Mouse (Mus musculus) C2C12 (cell line): ENCODE results near the gene Zfp524. TPM values are rescaled to one million over a fixed set of nuclear protein-coding genes. Genes with fewer than 3 reads are reported as not detected.

Source experiments
- H3K27me3 ChIP-seq: one replicate; pipeline ENCODE4 v1.6.1; 2011; ENCODE audit not compliant: control insufficient read depth, insufficient read depth, insufficient read length
- H3K36me3 ChIP-seq: one replicate; pipeline ENCODE4 v1.6.1; 2011; ENCODE audit not compliant: control insufficient read depth, insufficient read depth
- H3K4me3 ChIP-seq: one replicate; pipeline ENCODE4 v1.5.1; 2011; ENCODE audit warnings: mild to moderate bottlenecking, control low read depth; ENCODE audit not compliant: poor library complexity, insufficient read depth, severe bottlenecking
- H3K79me2 ChIP-seq: one replicate; pipeline ENCODE4 v1.6.1; 2011; ENCODE audit not compliant: control insufficient read depth, insufficient read depth
- H3K79me3 ChIP-seq: one replicate; pipeline ENCODE4 v1.6.1; 2011; ENCODE audit warnings: low read depth, control low read depth
- H3ac ChIP-seq: one replicate; pipeline ENCODE3; 2011; ENCODE audit warnings: low read depth; ENCODE audit not compliant: control insufficient read depth, insufficient read length
- CEBPB ChIP-seq: IDR thresholded peaks from one replicate; pipeline ENCODE4 v1.6.1; 2011; ENCODE audit warnings: low read depth, mild to moderate bottlenecking, control low read depth, moderate library complexity
- CTCF ChIP-seq: IDR thresholded peaks from one replicate; pipeline ENCODE4 v1.5.1; 2011; ENCODE audit not compliant: control insufficient read depth, insufficient read depth, insufficient read length
- FOSL1 ChIP-seq: IDR thresholded peaks from one replicate; pipeline ENCODE4 v1.8.0; 2011; ENCODE audit warnings: mild to moderate bottlenecking, low read length; ENCODE audit not compliant: poor library complexity, insufficient read depth, severe bottlenecking
- MAX ChIP-seq: IDR thresholded peaks from one replicate; pipeline ENCODE4 v1.6.1; 2011; ENCODE audit warnings: mild to moderate bottlenecking, control low read depth
- MYOD1 ChIP-seq: IDR thresholded peaks from one replicate; pipeline ENCODE4 v1.6.1; 2011; ENCODE audit warnings: low read depth; ENCODE audit not compliant: control insufficient read depth, insufficient read length
- MYOG ChIP-seq: IDR thresholded peaks from one replicate; pipeline ENCODE4 v1.6.1; 2011; ENCODE audit not compliant: control insufficient read depth, insufficient read length; ENCODE audit errors: extremely low read depth
- USF1 ChIP-seq: IDR thresholded peaks from one replicate; pipeline ENCODE4 v1.6.1; 2011; ENCODE audit warnings: low read depth, mild to moderate bottlenecking, control low read depth, moderate library complexity
- polyA plus RNA-seq: library from polyadenylated mRNA; unstranded; fragments of >200 nt; fragmentation: generic; extraction: Trizol; gene quantifications from one replicate; pipeline ENCODE4 v1.2.1, GENCODE M21; 2012; ENCODE audit warnings: missing spikeins

Gene Zfp524
- polyA plus RNA-seq, 1 experiment, result 12.9 TPM

GRCm38 (mm10) chr7:5060944-5061773 is 46.9 kb downstream of the Zfp524 start:
- H3K79me3 ChIP-seq, result peaks cover 34% of the 10 kb centered on the region
- peak overlapping the region; percentile 75 for H3K4me3 ChIP-seq
- H3K27me3 ChIP-seq, result peaks cover 7% of the 10 kb centered on the region
- peaks cover 14% of the 10 kb centered on the region for H3K36me3 ChIP-seq
- TF ChIP-seq CEBPB, result no peak
- TF ChIP-seq CTCF, result peak; percentile 18
- H3K79me2 ChIP-seq, result peaks cover 39% of the 10 kb centered on the region
- peak overlapping the region; percentile 93 for H3ac ChIP-seq

GRCm38 (mm10) chr7:5061774-5062359 is 47.7 kb downstream of the Zfp524 start, which contains the start of gene U2af2:
Gene U2af2 (plus strand): TSS chr7:5062143.
- Histone ChIP-seq H3K27me3 (peaks cover 3% of the 10 kb centered on the region), H3K79me3 (peaks cover 41% of the 10 kb centered on the region), H3K36me3 (peaks cover 22% of the 10 kb centered on the region), H3ac (peak within 1 kb of the TSS; percentile 93), H3K4me3 (peak within 1 kb of the TSS; percentile 75), H3K79me2 (peaks cover 46% of the 10 kb centered on the region)
- TF ChIP-seq MYOD1 (no peak), USF1 (no peak), FOSL1 (no peak), MAX (no peak), CEBPB (no peak), MYOG (no peak), CTCF (no peak)

- peaks cover 26% of the 10 kb centered on the region for H3K36me3 ChIP-seq
- H3K79me2 ChIP-seq, result peaks cover 52% of the 10 kb centered on the region
- no peaks in the 10 kb centered on the region for H3K27me3 ChIP-seq
- peak overlapping the region; percentile 86 for H3ac ChIP-seq
- peaks cover 47% of the 10 kb centered on the region for H3K79me3 ChIP-seq
- peak overlapping the region; percentile 75 for H3K4me3 ChIP-seq
- TF ChIP-seq FOSL1 (no peak), USF1 (peak; percentile 84)
These were observed 48.3 kb downstream of the Zfp524 start for GRCm38 (mm10) chr7:5062360-5063001.

GRCm38 (mm10) chr7:5064886-5065285 is 50.7 kb downstream of the Zfp524 start:
- H3K79me2 ChIP-seq, result peaks cover 76% of the 10 kb centered on the region
- peaks cover 70% of the 10 kb centered on the region for H3K79me3 ChIP-seq
- peaks cover 49% of the 10 kb centered on the region for H3K36me3 ChIP-seq
- H3ac ChIP-seq, result no peak overlapping the region
- no peaks in the 10 kb centered on the region for H3K27me3 ChIP-seq
- TF ChIP-seq MYOG, result no peak
- no peak for TF ChIP-seq MAX
- no peak for TF ChIP-seq USF1
- TF ChIP-seq MYOD1, result no peak
- TF ChIP-seq CTCF, result no peak
- no peak for TF ChIP-seq CEBPB
- no peak for TF ChIP-seq FOSL1
- no peak overlapping the region for H3K4me3 ChIP-seq

Other genes starting within 250 kb of the Zfp524 start
- gene Fam71e2, start 243.1 kb upstream of the Zfp524 start, polyA plus RNA-seq, result not detected
- 1.3 TPM for gene Il11, start 231.6 kb upstream of the Zfp524 start, polyA plus RNA-seq
- 0.84 TPM for gene Tmem190, start 231.5 kb upstream of the Zfp524 start, polyA plus RNA-seq
- gene Tmem238, start 224.8 kb upstream of the Zfp524 start, polyA plus RNA-seq, result 22.9 TPM
- 3,556 TPM for gene Rpl28, start 221.5 kb upstream of the Zfp524 start, polyA plus RNA-seq
- gene Ube2s, start 201.8 kb upstream of the Zfp524 start, polyA plus RNA-seq, result 599 TPM
- gene Shisa7, start 169.7 kb upstream of the Zfp524 start, polyA plus RNA-seq, result not detected
- 0.32 TPM for gene Isoc2b, start 144.2 kb upstream of the Zfp524 start, polyA plus RNA-seq
- gene Isoc2a, start 137.3 kb upstream of the Zfp524 start, polyA plus RNA-seq, result 3.7 TPM
- not detected for gene Gm36210, start 107.9 kb upstream of the Zfp524 start, polyA plus RNA-seq
- 9.0 TPM for gene Zfp628, start 99.2 kb upstream of the Zfp524 start, polyA plus RNA-seq
- 2.7 TPM for gene Nat14, start 92.4 kb upstream of the Zfp524 start, polyA plus RNA-seq
- gene Ssc5d, start 88.6 kb upstream of the Zfp524 start, polyA plus RNA-seq, result 3.7 TPM
- gene Sbk2, start 50.0 kb upstream of the Zfp524 start, polyA plus RNA-seq, result 0.06 TPM
- gene Sbk3, start 43.2 kb upstream of the Zfp524 start, polyA plus RNA-seq, result 0.02 TPM
- 10.1 TPM for gene Zfp579, start 18.3 kb upstream of the Zfp524 start, polyA plus RNA-seq
- 30.6 TPM for gene Fiz1, start 282 bp downstream of the Zfp524 start, polyA plus RNA-seq
- not detected for gene Gm44973, start 1.1 kb downstream of the Zfp524 start, polyA plus RNA-seq
- 16.5 TPM for gene Zfp865, start 6.0 kb downstream of the Zfp524 start, polyA plus RNA-seq
- gene Ccdc106, start 6.1 kb downstream of the Zfp524 start, polyA plus RNA-seq, result 0.34 TPM
- gene 4632433K11Rik, start 19.7 kb downstream of the Zfp524 start, polyA plus RNA-seq, result not detected
- gene Zfp784, start 24.0 kb downstream of the Zfp524 start, polyA plus RNA-seq, result 1.5 TPM
- gene Zfp580, start 37.1 kb downstream of the Zfp524 start, polyA plus RNA-seq, result 13.7 TPM
- gene U2af2, start 47.7 kb downstream of the Zfp524 start, polyA plus RNA-seq, result 333 TPM
- 102 TPM for gene Epn1, start 65.8 kb downstream of the Zfp524 start, polyA plus RNA-seq
- gene Rfpl4, start 102.5 kb downstream of the Zfp524 start, polyA plus RNA-seq, result not detected
- gene Rasl2-9, start 111.5 kb downstream of the Zfp524 start, polyA plus RNA-seq, result 0.05 TPM
- not detected for gene Vmn1r55, start 135.3 kb downstream of the Zfp524 start, polyA plus RNA-seq
- gene Vmn1r56, start 182.3 kb downstream of the Zfp524 start, polyA plus RNA-seq, result not detected
- not detected for gene Vmn1r57, start 204.1 kb downstream of the Zfp524 start, polyA plus RNA-seq